Mouse (Mus musculus) adrenal gland, adult 8-10 months (tissue): ENCODE measurements around the gene Copb1. TPM values are rescaled to one million over a fixed set of nuclear protein-coding genes. Genes with fewer than 3 reads are reported as not detected.

Experiments
- DNase-seq: peaks from one replicate; pipeline ENCODE4 v3.0.0; 2022
- total RNA-seq, 4 experiments: library from RNA; stranded (reverse); gene quantifications; 2 replicates each; pipeline ENCODE4 v1.2.4; 2022

The Copb1 gene
- total RNA-seq: 100 to 1,000 TPM; 115 to 138 (median 117) TPM

DNA sequence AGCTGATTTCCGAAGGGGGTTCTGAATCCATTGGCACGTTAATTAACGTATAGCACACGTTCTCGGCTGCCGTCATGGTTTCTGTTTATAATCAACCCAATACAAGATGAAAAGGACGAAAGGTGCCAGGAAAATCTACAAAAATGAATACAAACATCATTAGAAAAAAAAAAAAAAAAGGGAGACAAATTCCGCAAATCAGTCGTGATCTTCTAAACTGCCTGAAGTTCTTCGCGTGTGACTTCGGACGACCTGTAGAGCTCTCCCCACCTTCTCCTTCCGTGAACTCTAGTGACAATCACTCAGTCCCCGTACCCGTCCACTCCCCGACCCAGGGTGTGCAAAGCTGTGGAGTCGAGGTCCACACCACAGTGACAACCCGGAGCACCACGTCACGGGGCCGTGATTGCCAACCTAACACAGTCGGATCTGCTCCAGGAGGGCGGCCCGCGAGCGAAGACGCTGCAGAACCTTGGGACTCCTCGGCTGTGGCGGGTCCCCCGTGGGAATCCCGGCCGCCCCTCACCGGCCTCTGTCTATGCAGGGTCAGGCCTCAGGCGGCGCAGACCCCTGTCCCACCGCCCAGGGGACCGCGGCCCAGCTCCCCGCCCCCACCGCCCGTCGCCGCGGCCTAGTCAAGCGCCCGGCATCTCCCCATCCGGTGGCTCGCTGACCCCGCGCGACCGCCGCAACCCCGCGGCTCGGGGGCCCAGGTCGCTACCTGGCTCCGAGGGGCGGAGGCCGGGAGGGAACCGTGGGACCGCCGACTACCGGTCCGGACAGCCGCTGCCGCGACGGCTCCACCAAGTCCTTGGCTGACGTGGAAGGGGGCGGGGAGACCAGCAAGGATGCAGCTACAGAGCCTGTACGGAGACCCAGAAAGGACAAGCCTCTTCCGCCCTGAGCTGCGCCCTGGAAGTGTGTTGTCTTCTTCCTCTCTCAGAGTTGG lies at the start of gene Copb1:
Gene Copb1, minus strand, starts transcription at position 827 of the 949 bp plus-strand sequence.
- DNase-seq: peak; percentile 90

DNA sequence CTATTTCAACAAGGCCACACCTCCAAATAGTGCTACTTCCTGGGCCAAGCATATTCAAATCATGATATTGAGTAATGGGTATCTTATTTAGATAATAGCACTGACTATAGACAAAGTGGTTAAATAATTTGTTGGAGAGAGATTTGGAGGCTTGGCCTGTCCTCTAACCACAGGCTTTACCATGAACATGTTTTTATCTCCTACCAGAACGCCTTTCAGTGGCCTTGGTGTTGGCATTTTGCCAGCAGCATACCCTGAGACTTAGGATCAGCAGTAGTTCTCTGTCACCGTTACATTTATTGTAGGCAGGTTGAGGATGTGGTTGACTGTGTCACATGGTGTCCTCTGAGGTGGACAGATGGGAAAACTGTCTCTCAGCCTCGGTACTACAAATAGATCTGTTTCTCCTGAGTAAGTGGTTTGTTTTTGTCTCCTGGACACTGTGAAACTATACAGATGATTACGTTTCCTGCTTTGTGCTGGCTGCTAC lies 46.8 kb upstream of the Copb1 start:
- DNase-seq: no peak

DNA sequence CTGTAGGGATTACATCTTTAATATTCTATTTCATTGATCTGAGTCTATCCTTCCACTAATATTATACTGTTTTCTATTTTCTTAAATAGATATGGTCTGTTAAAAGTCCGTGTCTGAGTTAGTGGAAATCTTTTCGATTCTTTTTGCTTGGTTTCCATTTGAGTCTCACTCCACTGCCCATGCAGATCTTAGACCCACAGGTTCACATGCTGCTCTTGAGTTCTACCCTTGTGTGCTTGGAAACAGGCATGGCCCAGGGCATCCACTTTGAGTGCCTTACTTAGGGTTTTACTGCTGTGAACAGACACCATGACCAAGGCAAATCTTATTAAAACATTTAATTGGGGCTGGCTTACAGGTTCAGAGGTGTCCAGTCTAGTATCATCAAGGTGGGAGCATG lies 46.3 kb upstream of the Copb1 start:
- no peak for DNase-seq

GRCm38 (mm10) chr7:114299247-114299646 lies 44.7 kb upstream of the Copb1 start:
- DNase-seq: no peak

GRCm38 (mm10) chr7:114294698-114295097 lies 40.2 kb upstream of the Copb1 start:
- DNase-seq: no peak

DNA sequence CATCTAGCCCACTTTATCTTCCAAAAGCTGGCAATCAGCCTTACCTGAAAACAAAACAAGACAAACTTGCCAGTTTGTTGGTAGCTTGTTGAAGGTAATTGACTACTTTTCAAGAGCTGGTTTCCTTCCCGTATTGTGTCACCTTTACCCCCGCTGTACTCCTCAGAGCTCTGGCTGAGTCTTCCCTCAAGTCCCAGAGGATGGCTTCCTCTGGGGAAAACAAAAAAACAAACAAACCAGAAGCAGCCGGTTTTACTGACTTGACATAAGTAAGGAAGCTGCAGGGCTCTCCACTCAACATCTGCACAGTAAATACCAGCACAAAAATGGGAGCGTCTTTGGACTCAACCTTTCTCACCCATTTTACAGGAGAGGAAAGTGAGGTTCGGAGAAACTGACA lies 39.4 kb upstream of the Copb1 start:
- no peak for DNase-seq

DNA sequence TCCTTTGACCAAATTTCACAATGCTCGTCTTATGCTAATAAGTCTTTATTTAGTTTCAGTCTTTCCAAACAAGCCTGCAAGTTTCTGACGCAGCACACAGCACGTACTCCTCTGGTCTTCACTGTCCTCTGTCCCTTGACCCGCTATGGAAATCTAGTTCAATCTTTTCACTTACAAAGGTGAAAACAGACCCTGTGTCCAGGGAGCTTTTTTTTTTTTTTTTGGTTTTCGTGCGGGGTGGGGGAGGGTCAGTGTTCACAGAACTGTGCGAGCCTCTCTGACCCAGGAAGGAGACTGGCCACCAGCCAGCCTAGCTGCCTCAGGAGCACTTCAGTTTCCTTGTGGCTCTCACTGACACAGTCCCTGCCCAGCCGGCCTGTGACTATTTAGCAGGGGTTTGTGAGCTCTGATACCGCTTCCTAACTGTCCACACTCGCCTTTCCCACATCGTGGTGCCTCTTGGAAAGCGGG lies 38.0 kb upstream of the Copb1 start:
- DNase-seq: peak; percentile 56

DNA sequence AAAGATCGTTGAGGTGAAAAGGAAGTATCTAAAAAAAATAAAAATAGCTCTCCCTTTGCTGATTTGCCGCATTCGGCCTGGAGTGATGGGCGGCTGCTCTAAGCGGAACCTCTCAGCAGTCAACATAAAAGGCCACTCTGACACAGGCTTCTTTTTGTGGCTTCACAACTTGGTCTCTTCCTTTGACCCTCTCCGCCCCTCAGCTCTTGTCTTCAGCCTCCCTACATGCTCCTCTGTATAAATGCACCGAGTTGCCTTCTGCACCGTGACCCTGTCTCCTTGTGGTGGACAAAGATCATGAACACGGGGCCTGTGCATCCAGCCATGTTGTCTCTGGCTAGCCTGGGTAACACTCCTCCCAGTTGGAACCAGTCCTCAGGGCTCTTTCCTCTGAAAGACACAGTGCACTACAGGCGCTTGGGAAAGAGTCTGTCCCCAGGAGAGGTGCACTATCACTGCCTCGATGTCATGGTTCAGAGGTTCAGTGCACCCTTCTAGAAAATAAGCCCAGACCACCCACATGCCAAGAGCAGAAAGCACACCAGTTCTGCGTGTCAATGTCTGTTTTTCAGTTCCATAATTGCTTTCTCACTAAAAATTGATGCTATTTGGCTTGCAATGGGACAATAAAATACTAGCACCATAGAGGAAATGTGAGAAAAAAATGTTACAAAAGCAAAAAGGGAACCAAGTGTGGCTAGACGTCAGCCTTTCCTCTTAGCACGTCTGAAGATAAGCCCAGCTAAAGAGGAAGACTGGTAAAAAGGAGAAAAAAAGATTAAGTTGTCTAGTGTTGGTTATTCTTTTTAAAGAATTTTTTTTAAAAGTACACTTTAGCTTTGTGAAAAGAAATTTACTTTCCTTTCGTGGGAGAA lies 37.2 kb upstream of the Copb1 start:
- peak; percentile 35 for DNase-seq

GRCm38 (mm10) chr7:114290078-114290506 lies 35.6 kb upstream of the Copb1 start:
- DNase-seq: no peak

- no peak for DNase-seq
Observed at GRCm38 (mm10) chr7:114284296-114284910, 29.9 kb upstream of the Copb1 start.

GRCm38 (mm10) chr7:114283006-114283405 lies 28.5 kb upstream of the Copb1 start:
- DNase-seq: no peak

DNA sequence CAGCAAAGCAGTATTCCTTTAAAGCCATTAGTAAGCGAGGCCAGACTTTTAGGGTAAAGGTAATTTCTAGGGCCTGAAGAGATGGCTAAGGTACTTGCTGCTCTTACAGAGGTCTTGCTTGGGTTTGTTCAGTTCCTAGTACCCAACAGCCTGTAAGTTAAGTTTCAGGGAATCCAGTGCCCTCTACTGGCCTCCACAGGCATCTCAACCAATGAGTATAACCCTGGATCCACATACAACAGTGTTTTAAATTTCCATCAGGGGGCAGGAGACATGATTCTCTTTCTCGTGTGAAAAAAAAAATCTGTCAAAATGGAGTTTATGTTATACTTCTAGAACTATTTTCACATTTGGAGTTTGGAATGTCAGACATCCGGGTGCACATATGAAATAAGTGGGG lies 27.2 kb upstream of the Copb1 start:
- no peak for DNase-seq

GRCm38 (mm10) chr7:114276005-114276752 lies 21.7 kb upstream of the Copb1 start, which contains the start of gene Psma1:
Psma1 (minus strand) TSS chr7:114276118.
- DNase-seq: peak; percentile 95

GRCm38 (mm10) chr7:114275372-114276004 lies 21.0 kb upstream of the Copb1 start:
- DNase-seq: no peak

DNA sequence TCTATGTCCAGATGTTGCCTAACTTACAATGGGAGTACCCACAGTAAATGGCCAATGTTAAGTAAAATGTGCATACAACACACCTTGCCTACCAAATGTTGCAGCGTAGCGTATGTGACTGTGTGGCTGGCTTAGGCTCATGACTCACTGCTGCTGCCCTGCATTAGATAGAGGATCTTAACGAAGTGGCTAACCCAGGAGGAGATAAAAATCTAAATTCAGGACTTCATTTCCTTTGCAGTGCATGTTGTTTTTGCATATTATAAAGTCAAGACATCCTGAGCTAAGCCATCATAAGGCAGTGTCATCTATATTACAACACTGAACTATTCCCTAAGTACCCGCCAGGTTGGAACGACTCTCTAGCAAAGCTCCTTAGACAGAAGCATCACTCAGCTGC lies 13.9 kb upstream of the Copb1 start:
- DNase-seq: no peak

DNA sequence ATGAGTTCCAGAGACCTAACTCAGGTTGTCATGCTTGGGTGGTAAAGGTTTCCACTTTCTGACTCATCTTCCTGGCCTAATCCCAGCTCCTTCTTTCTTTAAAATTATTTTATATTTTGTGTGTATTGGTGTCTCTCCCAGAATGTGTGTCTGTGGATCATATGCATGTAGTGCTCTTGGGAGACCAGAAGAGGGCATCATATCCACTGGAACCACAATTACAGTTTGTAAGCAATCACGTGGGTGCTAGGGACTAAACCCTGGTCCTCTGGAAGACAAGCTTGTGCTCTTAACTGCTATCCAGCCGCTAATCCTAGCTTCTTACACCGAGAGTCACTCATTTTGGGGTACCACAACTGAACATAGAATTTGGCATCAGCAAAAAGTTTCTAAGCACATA lies 2.8 kb downstream of the Copb1 start:
- DNase-seq: no peak

GRCm38 (mm10) chr7:114233980-114234379 lies 20.5 kb downstream of the Copb1 start:
- DNase-seq: no peak

- DNase-seq: no peak
Observed at GRCm38 (mm10) chr7:114232982-114233381, 21.5 kb downstream of the Copb1 start.

GRCm38 (mm10) chr7:114231857-114232256 lies 22.7 kb downstream of the Copb1 start:
- no peak for DNase-seq

GRCm38 (mm10) chr7:114226521-114226920 lies 28.0 kb downstream of the Copb1 start:
- no peak for DNase-seq

DNA sequence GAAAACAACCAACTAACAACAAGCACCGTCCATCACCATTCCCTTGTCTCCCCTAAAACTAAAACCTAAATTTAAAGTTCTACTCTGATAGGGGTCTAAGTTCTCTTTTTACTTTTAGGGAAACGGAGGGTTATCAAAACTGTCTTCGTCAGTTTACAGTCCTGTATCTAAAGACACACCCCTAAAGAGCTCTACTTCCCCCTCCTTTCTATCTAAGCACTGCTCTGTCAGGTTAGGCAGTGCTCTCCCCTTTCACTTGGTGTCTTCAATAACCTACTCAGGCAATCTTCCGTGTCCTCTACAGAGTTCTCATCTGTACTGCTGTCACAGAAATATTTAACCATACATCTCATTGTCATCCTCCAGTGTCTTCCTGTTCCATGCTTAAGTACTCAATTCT lies 34.1 kb downstream of the Copb1 start:
- DNase-seq: no peak
